Mouse (Mus musculus) cerebellum, postnatal 36 days (tissue): ENCODE measurements around the gene Gpr183.

Source experiments
- DNase-seq, 2 experiments: peaks; one replicate each; pipeline ENCODE4 v3.0.0; 2021 to 2022; ENCODE audit warnings: mixed read lengths in 2 of 2

Gene Gpr183

GRCm38 (mm10) chr14:121955176-121955795 lies 9.7 kb downstream of the Gpr183 start:
- DNase-seq, result no peak

- DNase-seq, result no peak
Measured at GRCm38 (mm10) chr14:121954608-121955007, 10.4 kb downstream of the Gpr183 start.

- DNase-seq, result no peak
Measured at GRCm38 (mm10) chr14:121954129-121954528, 10.9 kb downstream of the Gpr183 start.

GRCm38 (mm10) chr14:121952046-121952400 lies 13.0 kb downstream of the Gpr183 start:
- no peak for DNase-seq

- no peak for DNase-seq
Measured at GRCm38 (mm10) chr14:121951399-121952045, 13.5 kb downstream of the Gpr183 start.

GRCm38 (mm10) chr14:121949897-121950296 lies 15.1 kb downstream of the Gpr183 start:
- no peak for DNase-seq

- DNase-seq, result no peak
Measured at GRCm38 (mm10) chr14:121949436-121949835, 15.6 kb downstream of the Gpr183 start.

- no peak for DNase-seq
Measured at GRCm38 (mm10) chr14:121947966-121948365, 17.0 kb downstream of the Gpr183 start.

GRCm38 (mm10) chr14:121947201-121947760 lies 17.7 kb downstream of the Gpr183 start:
- DNase-seq, result no peak

GRCm38 (mm10) chr14:121946728-121947127 lies 18.3 kb downstream of the Gpr183 start:
- DNase-seq, result no peak

- no peak for DNase-seq
Measured at GRCm38 (mm10) chr14:121946131-121946530, 18.9 kb downstream of the Gpr183 start.

- DNase-seq, result no peak
Measured at GRCm38 (mm10) chr14:121939582-121939981, 25.4 kb downstream of the Gpr183 start.

- no peak for DNase-seq
Measured at GRCm38 (mm10) chr14:121938256-121939191, 26.5 kb downstream of the Gpr183 start.

GRCm38 (mm10) chr14:121937601-121938255 lies 27.3 kb downstream of the Gpr183 start:
- no peak for DNase-seq

GRCm38 (mm10) chr14:121936856-121937255 lies 28.1 kb downstream of the Gpr183 start:
- DNase-seq, result no peak

- no peak for DNase-seq
Measured at GRCm38 (mm10) chr14:121936356-121936755, 28.6 kb downstream of the Gpr183 start.

- DNase-seq, result no peak
Measured at GRCm38 (mm10) chr14:121934597-121934946, 30.4 kb downstream of the Gpr183 start.

GRCm38 (mm10) chr14:121933906-121934596 lies 30.9 kb downstream of the Gpr183 start:
- DNase-seq, result no peak

- DNase-seq, result no peak
Measured at GRCm38 (mm10) chr14:121932180-121932579, 32.8 kb downstream of the Gpr183 start.

- DNase-seq, result no peak
Measured at GRCm38 (mm10) chr14:121931594-121931993, 33.4 kb downstream of the Gpr183 start.

GRCm38 (mm10) chr14:121930731-121931383 lies 34.1 kb downstream of the Gpr183 start:
- no peak for DNase-seq
